Mouse (Mus musculus) right cerebral cortex, postnatal 36 days (tissue): ENCODE data around the gene Hhex.

ENCODE experiments used
- DNase-seq, 2 experiments: peaks; one replicate each; pipeline ENCODE4 v3.0.0; 2022; ENCODE audit warnings: low spot score in 2 of 2, mixed read lengths in 1 of 2

Gene Hhex

GRCm38 (mm10) chr19:37434263-37434951 is at the start of gene Hhex:
Gene Hhex (plus strand): TSS chr19:37434810.
- peak; percentile 11 to 14 for DNase-seq

GRCm38 (mm10) chr19:37386126-37386525 is 48.5 kb upstream of the Hhex start:
- no peak for DNase-seq

- DNase-seq = no peak
Measured at GRCm38 (mm10) chr19:37391869-37392268, 42.7 kb upstream of the Hhex start.

- DNase-seq = no peak
Measured at GRCm38 (mm10) chr19:37396279-37396678, 38.3 kb upstream of the Hhex start.

GRCm38 (mm10) chr19:37400936-37401335 is 33.7 kb upstream of the Hhex start:
- no peak for DNase-seq

GRCm38 (mm10) chr19:37418294-37418693 is 16.3 kb upstream of the Hhex start:
- DNase-seq = no peak

GRCm38 (mm10) chr19:37419613-37420012 is 15.0 kb upstream of the Hhex start:
- no peak for DNase-seq

GRCm38 (mm10) chr19:37428589-37428988 is 6.0 kb upstream of the Hhex start:
- DNase-seq = no peak

- no peak for DNase-seq
Measured at GRCm38 (mm10) chr19:37431139-37431756, 3.4 kb upstream of the Hhex start.

GRCm38 (mm10) chr19:37432868-37433570 is 1.6 kb upstream of the Hhex start:
- DNase-seq = no peak

- DNase-seq = no peak
Measured at GRCm38 (mm10) chr19:37433895-37434262, 731 bp upstream of the Hhex start.

- no peak for DNase-seq
Measured at GRCm38 (mm10) chr19:37435041-37435852, 637 bp downstream of the Hhex start.

GRCm38 (mm10) chr19:37435853-37436174 is 1.2 kb downstream of the Hhex start:
- DNase-seq = no peak

GRCm38 (mm10) chr19:37436514-37437288 is 2.1 kb downstream of the Hhex start:
- no peak for DNase-seq

- no peak for DNase-seq
Measured at GRCm38 (mm10) chr19:37437289-37437606, 2.6 kb downstream of the Hhex start.

GRCm38 (mm10) chr19:37440181-37440580 is 5.6 kb downstream of the Hhex start:
- no peak for DNase-seq

GRCm38 (mm10) chr19:37440708-37441475 is 6.3 kb downstream of the Hhex start:
- DNase-seq = no peak

GRCm38 (mm10) chr19:37442524-37443286 is 8.1 kb downstream of the Hhex start:
- DNase-seq = no peak

- DNase-seq = no peak
Measured at GRCm38 (mm10) chr19:37443631-37444140, 9.1 kb downstream of the Hhex start.

- no peak for DNase-seq
Measured at GRCm38 (mm10) chr19:37448212-37448611, 13.6 kb downstream of the Hhex start.
